In the genomic region with DNA sequence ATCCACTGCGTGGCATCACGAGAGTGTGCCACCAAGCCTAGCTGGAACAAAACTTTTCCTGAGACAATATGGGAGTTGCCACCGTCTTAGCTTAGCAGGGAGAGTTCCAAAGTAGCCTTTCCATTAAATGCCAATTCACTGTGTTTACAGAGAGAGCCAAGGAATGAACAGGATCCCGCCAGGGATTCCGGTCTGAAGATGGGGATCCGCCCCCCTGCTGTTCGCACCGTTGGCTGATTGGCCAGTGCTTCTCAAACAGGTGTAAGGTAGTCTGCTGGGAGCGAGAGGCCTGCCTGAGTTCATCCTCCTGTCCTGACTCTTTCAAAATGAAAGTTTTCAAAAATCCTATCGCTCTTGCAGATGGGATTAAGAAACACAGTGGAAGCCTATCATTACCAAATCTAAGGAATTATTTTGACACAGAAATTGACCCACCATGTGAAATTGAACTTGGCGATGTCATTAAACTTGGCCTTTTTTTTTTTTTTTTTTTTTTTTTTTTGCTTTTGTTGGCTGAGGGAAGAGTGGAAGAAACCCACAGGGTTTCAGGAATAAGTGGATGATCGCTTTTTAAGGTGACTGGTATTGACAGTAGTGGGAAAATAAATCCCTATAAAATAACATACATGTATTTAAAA, we compare ENCODE assay signal across 16 mouse cellular contexts.
"Had no signal": no experiment of that assay in that cellular context is flagged by ENCODE, and none has a peak within 500 bp of the region (broad histone marks: within the 10 kb centered on the region; RNA-seq: fewer than 3 reads in every experiment).

No protein-coding gene starts in this region.

- H3K27me3 ChIP-seq: limb, embryonic 12.5 days; liver, embryonic 13.5 days; lung, embryonic 15.5 days; megakaryocyte, embryonic 14.5 days; midbrain, embryonic 12.5 days; stomach, embryonic 15.5 days had no signal

- DNase-seq: kidney, postnatal 36 days; layer of hippocampus, adult 9-11 months; layer of hippocampus, postnatal 36 days; liver; liver, embryonic 13.5 days; liver, postnatal 0 days; lung, postnatal 14 days; right cerebral cortex, postnatal 14 days; thymus, postnatal 4 days had no signal

- H3K4me1 ChIP-seq: limb, embryonic 12.5 days; stomach, embryonic 15.5 days had no signal

- H3K9me3 ChIP-seq: limb, embryonic 12.5 days; liver, embryonic 13.5 days; lung, embryonic 15.5 days; midbrain, embryonic 12.5 days; stomach, embryonic 15.5 days had no signal

- H3K9ac ChIP-seq: limb, embryonic 12.5 days; liver, embryonic 13.5 days; liver, postnatal 0 days; lung, embryonic 15.5 days; midbrain, embryonic 12.5 days; stomach, embryonic 15.5 days had no signal

- H3K27ac ChIP-seq: kidney, postnatal 0 days; limb, embryonic 12.5 days; liver, embryonic 13.5 days; lung, embryonic 15.5 days; macrophage; midbrain, embryonic 12.5 days; stomach, embryonic 15.5 days had no signal

- H3K4me3 ChIP-seq: limb, embryonic 12.5 days; liver, embryonic 13.5 days; lung, embryonic 15.5 days; midbrain, embryonic 12.5 days; stomach, embryonic 15.5 days had no signal
